Mouse (Mus musculus): ENCODE measurements at regions not wholly inside any gene's neighbourhood (a gene's known extent, or its start where the extent isn't known, plus 50 kb on each side); places are given as distances from the start of the nearest gene placed in this dataset.
"Not testable (repeated sequence)": the region's sequence is repeated elsewhere in the genome, so short reads cannot be mapped to it uniquely, and the experiment has no call there.

GRCm38 (mm10) chr19:3158149-3158548, 124.6 kb upstream of the Mrpl21 start:
- Histone ChIP-seq H3K27ac (ENCODE audit: insufficient read depth, low read depth) (peak overlapping the region; percentile 72), H3K4me2 (ENCODE audit: insufficient read depth, low read depth, poor library complexity, severe bottlenecking) (0 out of 2 replicates have a peak overlapping the region, but pooled peaks have one; percentile 36), H3K4me1 (ENCODE audit: control insufficient read depth in 1 of 2, insufficient read depth in 2 of 2) (peaks cover 0 to 17% of the 10 kb centered on the region in 2 experiments; a peak in 2 of 4 replicates)
- in situ Hi-C loops (cut with MboI; ENCODE audit: low pct_ligation_motif_present, low pct_unique_long_range_greater_than_20kb, low sequenced_read_pairs); H3K27me3 ChIP-seq (replicated peaks); H3K4me3 ChIP-seq (replicated peaks in 1 of 3; ENCODE audit: low read depth in 2 of 3, low read length in 2 of 3, poor library complexity in 1 of 3); dilution Hi-C loops (cut with MboI; ENCODE audit: extremely low pct_ligation_motif_present, extremely low pct_unique_long_range_greater_than_20kb, low sequenced_read_pairs); H3K9me3 ChIP-seq (replicated peaks; ENCODE audit: low read length); H3K36me3 ChIP-seq (replicated peaks in 1 of 2; ENCODE audit: control insufficient read depth in 1 of 2, insufficient read depth in 1 of 2, low read length in 1 of 2); H3K79me2 ChIP-seq (replicated peaks; ENCODE audit: control insufficient read depth, extremely low read depth, insufficient read depth, poor library complexity, severe bottlenecking); H3K9ac ChIP-seq (ENCODE audit: insufficient read depth, low read depth): not testable (repeated sequence)
- peak; percentile 42 for DNase-seq (ENCODE audit: extremely low read depth)
- TF ChIP-seq MEF2A (IDR thresholded peaks at IDR 0.05; ENCODE audit: borderline replicate concordance, low read depth, low read length) = peak; percentile 58; the same call in 1 of the 2 replicates
- TF ChIP-seq EP300 (IDR thresholded peaks at IDR 0.05; ENCODE audit: low read length) = peak; percentile 72
- TF ChIP-seq JUND (conservative IDR thresholded peaks at IDR 0.05; ENCODE audit: low read depth, low read length) = peak; percentile 61; the same call in 1 of the 2 replicates
- TF ChIP-seq IRF4 (IDR thresholded peaks at IDR 0.05; ENCODE audit: low read depth, low read length) = peak; percentile 73; the same call in 1 of the 2 replicates
- peak; percentile 85 for TF ChIP-seq ZNF384 (IDR thresholded peaks at IDR 0.05; ENCODE audit: low read depth, low read length)

- Histone ChIP-seq H3K4me3 (replicated peaks in 1 of 3; ENCODE audit: low read depth in 2 of 3, low read length in 2 of 3, poor library complexity in 1 of 3) (no peak overlapping the region), H3K4me1 (ENCODE audit: control insufficient read depth in 1 of 2, insufficient read depth in 2 of 2) (peaks cover 0 to 17% of the 10 kb centered on the region in 2 experiments; a peak in 2 of 4 replicates), H3K79me2 (replicated peaks; ENCODE audit: control insufficient read depth, extremely low read depth, insufficient read depth, poor library complexity, severe bottlenecking) (no peaks in the 10 kb centered on the region), H3K4me2 (ENCODE audit: insufficient read depth, low read depth, poor library complexity, severe bottlenecking) (no peak overlapping the region), H3K9ac (ENCODE audit: insufficient read depth, low read depth) (no peak overlapping the region), H3K9me3 (replicated peaks; ENCODE audit: low read length) (no peaks in the 10 kb centered on the region), H3K27me3 (replicated peaks) (no peaks in the 10 kb centered on the region), H3K36me3 (replicated peaks in 1 of 2; ENCODE audit: control insufficient read depth in 1 of 2, insufficient read depth in 1 of 2, low read length in 1 of 2) (no peaks in the 10 kb centered on the region), H3K27ac (ENCODE audit: insufficient read depth, low read depth) (no peak overlapping the region)
- TF ChIP-seq RAD21 (IDR thresholded peaks at IDR 0.05; ENCODE audit: low read depth, low read length) (no peak), ZNF384 (IDR thresholded peaks at IDR 0.05; ENCODE audit: low read depth, low read length) (no peak), CHD2 (IDR thresholded peaks at IDR 0.05; ENCODE audit: low read length) (no peak), ZMIZ1 (IDR thresholded peaks at IDR 0.05; ENCODE audit: low read depth, low read length) (no peak), SIN3A (IDR thresholded peaks at IDR 0.05; ENCODE audit: low read length) (no peak), KAT2A (IDR thresholded peaks at IDR 0.05; ENCODE audit: insufficient replicate concordance, low read length) (no peak), GABPA (IDR thresholded peaks at IDR 0.05; ENCODE audit: insufficient replicate concordance, low read depth, low read length) (no peak), MYC (IDR thresholded peaks at IDR 0.05; ENCODE audit: low read depth, low read length) (no peak), TBP (conservative IDR thresholded peaks at IDR 0.05; ENCODE audit: low read depth, low read length) (no peak), ETS1 (conservative IDR thresholded peaks at IDR 0.05; ENCODE audit: low read depth, low read length) (no peak), MAFK (IDR thresholded peaks at IDR 0.05; ENCODE audit: insufficient replicate concordance, low read length) (no peak)
- DNase-seq (ENCODE audit: extremely low read depth) = no peak
- dilution Hi-C loops (cut with MboI; ENCODE audit: extremely low pct_ligation_motif_present, extremely low pct_unique_long_range_greater_than_20kb, low sequenced_read_pairs) = no loop called here
- in situ Hi-C loops (cut with MboI; ENCODE audit: low pct_ligation_motif_present, low pct_unique_long_range_greater_than_20kb, low sequenced_read_pairs) = no loop called here
Observed at GRCm38 (mm10) chr19:3159346-3159745, 123.4 kb upstream of the Mrpl21 start.

Measured in CH12.LX (cell line).